Mouse (Mus musculus) intestine, embryonic 14.5 days (tissue): Measurements from ENCODE around the gene Mtfp1. TPM values are rescaled to one million over a fixed set of nuclear protein-coding genes. Genes with fewer than 3 reads are reported as not detected.

Source experiments
- ATAC-seq: fragments of 200-750 bp; cut with Nextera tagmentation; replicated peaks from 2 replicates; pipeline ENCODE4 v1.8.0; 2017; ENCODE audit warnings: low read depth, moderate number of reproducible peaks, moderate TSS enrichment, moderate library complexity; ENCODE audit not compliant: low FRiP score, low TSS enrichment
- DNase-seq: peaks from one replicate; pipeline ENCODE4 v3.0.0-alpha.2; 2018; ENCODE audit warnings: low spot score
- H3K27ac ChIP-seq: fragments of 300-500 bp; sonication (generic); 2 replicates; pipeline ENCODE4 v1.5.1; 2014; ENCODE audit warnings: low read depth, mild to moderate bottlenecking, control low read depth
- H3K27me3 ChIP-seq: fragments of 300-500 bp; sonication (generic); replicated peaks from 2 replicates; pipeline ENCODE4 v1.6.1; 2014; ENCODE audit warnings: low read length, control low read depth; ENCODE audit not compliant: control insufficient read depth, insufficient read depth
- H3K36me3 ChIP-seq: fragments of 300-500 bp; sonication (generic); 2 replicates; pipeline ENCODE4 v1.6.1; 2014; ENCODE audit warnings: low read length, control low read depth; ENCODE audit not compliant: control insufficient read depth, insufficient read depth
- H3K4me1 ChIP-seq: fragments of 300-500 bp; sonication (generic); replicated peaks from 2 replicates; pipeline ENCODE4 v1.6.1; 2014; ENCODE audit warnings: low read length, control low read depth, mixed read lengths; ENCODE audit not compliant: control insufficient read depth, insufficient read depth
- H3K4me2 ChIP-seq: fragments of 300-500 bp; sonication (generic); 2 replicates; pipeline ENCODE4 v1.6.1; 2014; ENCODE audit warnings: low read length
- H3K4me3 ChIP-seq: fragments of 300-500 bp; sonication (generic); 2 replicates; pipeline ENCODE4 v1.5.1; 2014; ENCODE audit warnings: low read depth, low read length, control low read depth, mixed read lengths
- H3K9ac ChIP-seq: fragments of 300-500 bp; sonication (generic); 2 replicates; pipeline ENCODE4 v1.6.1; 2014; ENCODE audit warnings: mild to moderate bottlenecking, low read length
- H3K9me3 ChIP-seq: fragments of 300-500 bp; sonication (generic); 2 replicates; pipeline ENCODE4 v1.6.1; 2016; ENCODE audit warnings: low read length, control low read depth; ENCODE audit not compliant: control insufficient read depth
- WGBS: fragments of 180-500 bp; shearing (Covaris S2); extraction: QIAGEN DNeasy Blood & Tissue Kit; methylation state at CpG from one replicate; pipeline ENCODE4 v1.1.7; 2014; 5-methylcytosine and 5-hydroxymethylcytosine counted together
- polyA plus RNA-seq: library from polyadenylated mRNA; unstranded; fragments of >200 nt; fragmentation: Nextera tagmentation; extraction: Ambion mirVana; gene quantifications from 2 replicates; pipeline ENCODE4 v1.2.1, GENCODE M21; 2014

Mtfp1 gene
- polyA plus RNA-seq: 22.5 and 25.2 TPM in 2 replicates

GRCm38 (mm10) chr11:4095171-4096053 is at the start of gene Mtfp1:
Mtfp1 (minus strand) TSS chr11:4095445.
- H3K36me3 ChIP-seq: peaks cover 12% of the 10 kb centered on the region
- H3K27me3 ChIP-seq: no peaks in the 10 kb centered on the region
- 7% methylated on average over 34 of the region's 34 CpGs for WGBS
- no peaks in the 10 kb centered on the region for H3K9me3 ChIP-seq
- H3K4me1 ChIP-seq: peaks cover 15% of the 10 kb centered on the region
- DNase-seq: peak; percentile 80
- peak within 1 kb of the TSS; percentile 59 for H3K4me3 ChIP-seq
- H3K9ac ChIP-seq: peak within 1 kb of the TSS; percentile 51
- peak within 1 kb of the TSS; percentile 70 for H3K4me2 ChIP-seq
- peak within 1 kb of the TSS; percentile 83 for H3K27ac ChIP-seq
- no peak; the same call in 1 of the 2 replicates for ATAC-seq

- Histone ChIP-seq H3K4me3 (no peak overlapping the region), H3K27me3 (no peaks in the 10 kb centered on the region), H3K4me1 (no peaks in the 10 kb centered on the region), H3K4me2 (no peak overlapping the region), H3K36me3 (peaks cover 54% of the 10 kb centered on the region), H3K9me3 (no peaks in the 10 kb centered on the region), H3K27ac (no peak overlapping the region), H3K9ac (no peak overlapping the region)
- WGBS: 92% methylated on average over 21 of the region's 21 CpGs
- no peak for DNase-seq
- no peak for ATAC-seq
These were observed 48.2 kb upstream of the Mtfp1 start for GRCm38 (mm10) chr11:4143281-4144062.

GRCm38 (mm10) chr11:4142352-4142751 is 47.1 kb upstream of the Mtfp1 start:
- no peak overlapping the region for H3K4me3 ChIP-seq
- H3K9me3 ChIP-seq: no peaks in the 10 kb centered on the region
- DNase-seq: no peak
- 87% methylated on average over 4 of the region's 4 CpGs for WGBS
- no peaks in the 10 kb centered on the region for H3K27me3 ChIP-seq
- ATAC-seq: no peak
- no peaks in the 10 kb centered on the region for H3K4me1 ChIP-seq
- H3K27ac ChIP-seq: no peak overlapping the region
- H3K9ac ChIP-seq: no peak overlapping the region
- peaks cover 62% of the 10 kb centered on the region for H3K36me3 ChIP-seq
- H3K4me2 ChIP-seq: no peak overlapping the region

- no peak overlapping the region for H3K9ac ChIP-seq
- no peaks in the 10 kb centered on the region for H3K27me3 ChIP-seq
These were observed 46.3 kb upstream of the Mtfp1 start for GRCm38 (mm10) chr11:4141505-4141904.

GRCm38 (mm10) chr11:4138964-4139363 is 43.7 kb upstream of the Mtfp1 start:
- H3K4me1 ChIP-seq: peaks cover 11% of the 10 kb centered on the region
- H3K27ac ChIP-seq: no peak overlapping the region
- peaks cover 62% of the 10 kb centered on the region for H3K36me3 ChIP-seq
- H3K4me2 ChIP-seq: no peak overlapping the region
- DNase-seq: no peak
- H3K4me3 ChIP-seq: no peak overlapping the region
- H3K27me3 ChIP-seq: no peaks in the 10 kb centered on the region
- no peak overlapping the region for H3K9ac ChIP-seq
- ATAC-seq: no peak
- no peaks in the 10 kb centered on the region for H3K9me3 ChIP-seq
- WGBS: 73% methylated on average over 2 of the region's 2 CpGs

More at GRCm38 (mm10) chr11:4141505-4141904, 46.3 kb upstream of the Mtfp1 start:
- DNase-seq (no peak), ATAC-seq (no peak)
- Histone ChIP-seq H3K36me3 (peaks cover 64% of the 10 kb centered on the region), H3K4me2 (no peak overlapping the region), H3K4me1 (no peaks in the 10 kb centered on the region), H3K27ac (no peak overlapping the region), H3K4me3 (no peak overlapping the region), H3K9me3 (no peaks in the 10 kb centered on the region)

- Histone ChIP-seq H3K9ac (peak within 1 kb of the TSS; percentile 90), H3K4me3 (peak within 1 kb of the TSS; percentile 93), H3K27me3 (no peaks in the 10 kb centered on the region), H3K27ac (peak within 1 kb of the TSS; percentile 64; the same call in 1 of the 2 replicates), H3K36me3 (peaks cover 27% of the 10 kb centered on the region), H3K4me1 (peaks cover 11% of the 10 kb centered on the region), H3K4me2 (peak within 1 kb of the TSS; percentile 84), H3K9me3 (no peaks in the 10 kb centered on the region)
- 2% methylated on average over 66 of the region's 66 CpGs for WGBS
- ATAC-seq (peak; percentile 94), DNase-seq (peak; percentile 97)
These were observed 40.0 kb upstream of the Mtfp1 start, which contains the start of gene Rnf215 for GRCm38 (mm10) chr11:4134986-4135935. Rnf215 (plus strand) TSS chr11:4135202.

GRCm38 (mm10) chr11:4134400-4134799 is 39.2 kb upstream of the Mtfp1 start:
- 58% methylated on average over 6 of the region's 6 CpGs for WGBS
- H3K9ac ChIP-seq: no peak overlapping the region

GRCm38 (mm10) chr11:4133450-4133849 is 38.2 kb upstream of the Mtfp1 start:
- no peak for ATAC-seq
- Histone ChIP-seq H3K9ac (no peak overlapping the region), H3K36me3 (peaks cover 11% of the 10 kb centered on the region), H3K4me2 (no peak overlapping the region), H3K4me3 (no peak overlapping the region), H3K4me1 (peaks cover 11% of the 10 kb centered on the region), H3K27me3 (no peaks in the 10 kb centered on the region), H3K27ac (no peak overlapping the region), H3K9me3 (no peaks in the 10 kb centered on the region)
- WGBS: 58% methylated on average over 3 of the region's 3 CpGs
- DNase-seq: no peak

More at GRCm38 (mm10) chr11:4134400-4134799, 39.2 kb upstream of the Mtfp1 start:
- Histone ChIP-seq H3K9me3 (no peaks in the 10 kb centered on the region), H3K4me3 (no peak overlapping the region; the same call in 1 of the 2 replicates), H3K36me3 (peaks cover 20% of the 10 kb centered on the region), H3K27ac (no peak overlapping the region), H3K4me1 (peaks cover 11% of the 10 kb centered on the region), H3K4me2 (no peak overlapping the region), H3K27me3 (no peaks in the 10 kb centered on the region)
- ATAC-seq (no peak), DNase-seq (no peak)
